Mouse (Mus musculus): Measurements from ENCODE around the gene Rnf123. TPM values are rescaled to one million over a fixed set of nuclear protein-coding genes. Genes with fewer than 3 reads are reported as not detected.

Gene Rnf123
- polyA plus RNA-seq, 1 experiment from 2014 or later: 51.6 TPM

GRCm38 (mm10) chr9:108055661-108056237 lies 27.4 kb downstream of the Rnf123 start:
- 93% methylated on average over 6 of the region's 6 CpGs for WGBS
- H3K9ac ChIP-seq (replicated peaks): no peak overlapping the region
- H3K27ac ChIP-seq (replicated peaks): no peak overlapping the region
- H3K4me2 ChIP-seq: no peak overlapping the region
- no peaks in the 10 kb centered on the region for H3K27me3 ChIP-seq (replicated peaks)
- H3K9me3 ChIP-seq (replicated peaks): no peaks in the 10 kb centered on the region
- ATAC-seq (ENCODE audit: low FRiP score): no peak
- no peak overlapping the region for H3K4me3 ChIP-seq (replicated peaks)
- H3K4me1 ChIP-seq: peaks cover 16% of the 10 kb centered on the region
- H3K36me3 ChIP-seq: peaks cover 80% of the 10 kb centered on the region

DNA sequence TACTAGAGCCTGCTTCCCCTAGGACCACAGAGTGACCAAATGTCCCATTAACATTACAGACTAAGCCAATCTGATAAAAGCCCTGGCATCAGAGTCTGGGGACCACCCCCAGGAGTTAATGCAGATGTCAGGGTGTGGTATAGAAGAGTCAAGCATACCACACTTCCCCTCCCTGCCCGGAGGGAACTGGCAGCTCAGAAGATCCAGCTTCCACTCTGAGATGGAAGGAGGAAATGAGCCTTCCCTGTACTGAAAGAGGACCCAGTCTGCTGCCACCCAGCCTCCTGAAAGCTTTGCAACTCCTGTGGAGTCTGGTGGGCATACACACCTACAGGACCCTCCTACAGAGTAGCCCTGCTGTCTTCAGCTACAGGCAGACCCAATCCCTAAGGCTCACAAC lies 28.1 kb downstream of the Rnf123 start:
- Histone ChIP-seq H3K9ac (replicated peaks) (no peak overlapping the region), H3K4me2 (no peak overlapping the region), H3K27ac (replicated peaks) (no peak overlapping the region), H3K9me3 (replicated peaks) (no peaks in the 10 kb centered on the region), H3K4me1 (peaks cover 22% of the 10 kb centered on the region), H3K4me3 (replicated peaks) (no peak overlapping the region), H3K27me3 (replicated peaks) (no peaks in the 10 kb centered on the region), H3K36me3 (peaks cover 81% of the 10 kb centered on the region)
- 85% methylated on average over 1 of the region's 1 CpGs for WGBS
- no peak for ATAC-seq (ENCODE audit: low FRiP score)

DNA sequence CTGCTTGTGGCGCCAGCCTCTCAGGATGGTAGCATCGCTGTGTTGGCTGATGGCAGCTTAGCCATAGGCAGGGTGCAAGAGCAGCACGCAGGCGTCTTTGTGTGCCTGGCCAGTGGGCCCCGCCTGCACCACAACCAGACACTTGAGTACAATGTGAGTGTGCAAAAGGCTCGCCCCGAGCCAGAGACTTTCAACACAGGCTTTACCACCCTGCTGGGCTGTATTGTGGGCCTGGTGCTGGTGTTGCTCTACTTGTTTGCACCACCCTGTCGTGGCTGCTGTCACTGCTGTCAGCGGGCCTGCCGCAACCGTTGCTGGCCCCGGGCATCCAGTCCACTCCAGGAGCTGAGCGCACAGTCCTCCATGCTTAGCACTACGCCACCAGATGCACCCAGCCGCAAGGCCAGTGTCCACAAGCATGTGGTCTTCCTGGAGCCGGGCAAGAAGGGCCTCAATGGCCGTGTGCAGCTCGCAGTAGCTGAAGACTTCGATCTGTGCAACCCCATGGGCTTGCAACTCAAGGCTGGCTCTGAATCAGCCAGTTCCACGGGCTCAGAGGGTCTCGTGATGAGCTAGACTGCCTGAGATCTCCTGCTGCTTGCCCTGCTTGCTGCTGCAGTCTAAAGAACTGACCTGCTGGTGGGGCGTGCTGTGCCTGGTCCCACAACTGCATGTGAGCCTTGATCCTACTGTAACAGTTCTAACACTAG lies 28.7 kb downstream of the Rnf123 start:
- Histone ChIP-seq H3K9me3 (replicated peaks) (no peaks in the 10 kb centered on the region), H3K27ac (replicated peaks) (no peak overlapping the region), H3K36me3 (peaks cover 75% of the 10 kb centered on the region), H3K9ac (replicated peaks) (no peak overlapping the region), H3K4me1 (peaks cover 28% of the 10 kb centered on the region), H3K4me2 (no peak overlapping the region), H3K4me3 (replicated peaks) (no peak overlapping the region), H3K27me3 (replicated peaks) (no peaks in the 10 kb centered on the region)
- ATAC-seq (ENCODE audit: low FRiP score): no peak
- WGBS: 91% methylated on average over 22 of the region's 22 CpGs

GRCm38 (mm10) chr9:108053665-108054225 lies 29.4 kb downstream of the Rnf123 start:
- no peaks in the 10 kb centered on the region for H3K27me3 ChIP-seq (replicated peaks)
- no peak overlapping the region for H3K4me3 ChIP-seq (replicated peaks)
- 94% methylated on average over 15 of the region's 15 CpGs for WGBS
- peaks cover 68% of the 10 kb centered on the region for H3K36me3 ChIP-seq
- ATAC-seq (ENCODE audit: low FRiP score): no peak
- no peak overlapping the region for H3K4me2 ChIP-seq
- H3K27ac ChIP-seq (replicated peaks): no peak overlapping the region
- H3K9ac ChIP-seq (replicated peaks): no peak overlapping the region
- no peaks in the 10 kb centered on the region for H3K9me3 ChIP-seq (replicated peaks)
- H3K4me1 ChIP-seq: peaks cover 30% of the 10 kb centered on the region

GRCm38 (mm10) chr9:108052885-108053664 lies 30.1 kb downstream of the Rnf123 start, which contains the start of gene Amigo3:
TSS of gene Amigo3 (plus strand) at chr9:108053159.
- ATAC-seq (ENCODE audit: low FRiP score): 0 out of 2 replicates have a peak, but pooled peaks have one; percentile 7
- peaks cover 36% of the 10 kb centered on the region for H3K4me1 ChIP-seq
- H3K4me2 ChIP-seq: peak within 1 kb of the TSS; percentile 47
- H3K4me3 ChIP-seq (replicated peaks): 0 out of 2 replicates have a peak within 1 kb of the TSS, but pooled peaks have one; percentile 10
- H3K27me3 ChIP-seq (replicated peaks): no peaks in the 10 kb centered on the region
- peaks cover 61% of the 10 kb centered on the region for H3K36me3 ChIP-seq
- no peaks in the 10 kb centered on the region for H3K9me3 ChIP-seq (replicated peaks)
- 53% methylated on average over 20 of the region's 20 CpGs for WGBS
- 0 out of 2 replicates have a peak within 1 kb of the TSS, but pooled peaks have one; percentile 14 for H3K9ac ChIP-seq (replicated peaks)
- 0 out of 2 replicates have a peak within 1 kb of the TSS, but pooled peaks have one; percentile 8 for H3K27ac ChIP-seq (replicated peaks)

DNA sequence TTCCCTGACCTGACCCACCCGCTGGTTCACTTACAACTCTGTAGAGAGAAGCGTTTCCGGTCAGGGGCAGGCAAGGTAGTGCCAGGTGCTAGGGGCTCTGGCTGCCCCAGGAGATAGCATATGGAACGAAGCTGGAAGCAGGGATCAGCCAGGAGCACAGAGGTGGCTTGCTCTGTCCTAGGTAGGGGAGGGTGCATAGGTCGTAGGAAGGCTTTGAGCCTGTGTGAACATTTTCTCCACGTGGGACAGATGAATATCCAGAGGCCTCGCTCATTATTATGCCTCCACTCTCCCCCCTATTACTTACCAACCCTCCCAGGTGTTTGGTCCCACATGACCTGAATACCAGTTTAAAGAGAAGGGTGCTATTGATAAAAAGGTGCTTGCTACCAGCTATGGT lies 30.7 kb downstream of the Rnf123 start:
- no peak overlapping the region for H3K9ac ChIP-seq (replicated peaks)
- H3K4me2 ChIP-seq: no peak overlapping the region
- 0 out of 2 replicates have a peak overlapping the region, but pooled peaks have one; percentile 8 for H3K27ac ChIP-seq (replicated peaks)
- WGBS: 72% methylated on average over 7 of the region's 7 CpGs
- H3K27me3 ChIP-seq (replicated peaks): no peaks in the 10 kb centered on the region
- peaks cover 55% of the 10 kb centered on the region for H3K36me3 ChIP-seq
- H3K4me1 ChIP-seq: peaks cover 40% of the 10 kb centered on the region
- no peak overlapping the region for H3K4me3 ChIP-seq (replicated peaks)
- H3K9me3 ChIP-seq (replicated peaks): no peaks in the 10 kb centered on the region
- ATAC-seq (ENCODE audit: low FRiP score): no peak

- Histone ChIP-seq H3K9ac (replicated peaks) (no peak overlapping the region), H3K27ac (replicated peaks) (no peak overlapping the region), H3K4me1 (peaks cover 40% of the 10 kb centered on the region), H3K4me3 (replicated peaks) (no peak overlapping the region), H3K27me3 (replicated peaks) (no peaks in the 10 kb centered on the region), H3K9me3 (replicated peaks) (no peaks in the 10 kb centered on the region), H3K4me2 (no peak overlapping the region), H3K36me3 (peaks cover 55% of the 10 kb centered on the region)
- 88% methylated on average over 4 of the region's 4 CpGs for WGBS
- no peak for ATAC-seq (ENCODE audit: low FRiP score)
Observed at GRCm38 (mm10) chr9:108051931-108052220, 31.3 kb downstream of the Rnf123 start.

DNA sequence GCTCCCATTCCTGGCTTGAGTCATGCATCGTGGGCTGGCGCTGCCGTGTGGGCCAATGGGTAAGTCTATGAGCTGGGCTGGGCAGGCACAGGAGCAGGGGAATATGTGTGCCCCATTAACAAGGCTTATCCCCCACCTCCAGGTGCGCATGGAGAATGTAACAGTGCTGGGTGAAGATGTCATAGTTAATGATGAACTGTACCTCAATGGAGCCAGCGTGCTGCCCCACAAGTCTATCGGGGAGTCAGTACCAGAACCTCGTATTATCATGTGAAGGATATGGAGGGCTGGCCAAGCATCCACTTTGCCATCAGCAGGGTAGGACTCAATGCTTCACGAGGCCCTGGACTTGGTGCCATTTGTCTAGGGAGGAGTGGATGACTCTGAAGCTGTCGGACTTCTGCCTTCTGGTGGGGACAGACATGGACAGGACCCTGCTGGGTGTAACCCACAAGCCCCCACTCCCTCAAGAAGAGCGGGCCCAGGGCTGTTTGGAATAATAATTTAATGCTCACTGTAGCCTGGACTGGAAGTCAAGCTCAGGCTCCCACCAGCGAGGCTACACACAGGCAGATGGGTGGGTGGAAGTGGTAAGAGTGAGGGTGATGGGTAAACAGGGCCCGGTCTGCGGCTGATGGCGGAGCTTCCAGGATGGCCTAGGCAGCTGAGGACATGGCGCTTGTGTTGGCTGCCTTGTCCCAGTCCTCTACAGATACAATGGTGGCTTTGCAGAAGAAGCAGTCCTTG lies 31.8 kb downstream of the Rnf123 start:
- no peak overlapping the region for H3K4me3 ChIP-seq (replicated peaks)
- H3K27ac ChIP-seq (replicated peaks): no peak overlapping the region
- H3K27me3 ChIP-seq (replicated peaks): no peaks in the 10 kb centered on the region
- H3K4me2 ChIP-seq: no peak overlapping the region
- 96% methylated on average over 15 of the region's 15 CpGs for WGBS
- H3K4me1 ChIP-seq: peaks cover 40% of the 10 kb centered on the region
- H3K9me3 ChIP-seq (replicated peaks): no peaks in the 10 kb centered on the region
- H3K9ac ChIP-seq (replicated peaks): no peak overlapping the region
- ATAC-seq (ENCODE audit: low FRiP score): no peak
- H3K36me3 ChIP-seq: peaks cover 55% of the 10 kb centered on the region

DNA sequence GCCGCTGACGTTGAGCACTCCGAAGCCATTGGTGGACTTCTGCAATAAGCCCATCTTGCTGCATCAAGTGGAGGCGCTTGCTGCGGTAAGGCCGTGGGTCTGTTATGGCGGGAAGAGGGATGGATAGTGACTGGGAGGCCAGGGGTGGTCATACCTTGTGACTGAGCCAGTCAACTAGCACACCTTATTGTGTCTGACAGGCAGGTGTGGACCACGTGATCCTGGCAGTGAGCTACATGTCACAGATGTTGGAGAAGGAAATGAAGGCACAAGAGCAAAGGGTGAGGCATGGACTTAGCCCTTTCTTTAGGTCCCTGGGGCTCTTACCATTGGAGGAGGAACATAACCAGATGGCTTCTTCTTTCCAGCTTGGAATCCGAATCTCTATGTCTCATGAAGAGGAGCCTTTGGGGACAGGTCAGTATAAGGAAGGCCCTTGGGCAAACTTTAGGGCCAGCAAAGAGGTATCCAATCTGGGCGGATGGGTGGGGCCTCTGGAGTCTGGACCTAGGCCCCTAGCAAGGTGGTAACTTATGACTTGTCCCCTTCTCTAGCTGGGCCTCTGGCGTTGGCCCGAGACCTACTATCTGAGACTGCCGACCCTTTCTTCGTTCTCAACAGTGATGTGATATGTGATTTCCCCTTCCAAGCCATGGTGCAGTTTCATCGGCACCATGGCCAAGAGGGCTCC lies 33.4 kb downstream of the Rnf123 start:
- Histone ChIP-seq H3K9me3 (replicated peaks) (no peaks in the 10 kb centered on the region), H3K9ac (replicated peaks) (peak overlapping the region; percentile 69), H3K4me1 (peaks cover 40% of the 10 kb centered on the region), H3K27me3 (replicated peaks) (no peaks in the 10 kb centered on the region), H3K4me2 (peak overlapping the region; percentile 96), H3K27ac (replicated peaks) (peak overlapping the region; percentile 80), H3K36me3 (peaks cover 56% of the 10 kb centered on the region), H3K4me3 (replicated peaks) (peak overlapping the region; percentile 76)
- 40% methylated on average over 15 of the region's 15 CpGs for WGBS
- peak; percentile 7 for ATAC-seq (ENCODE audit: low FRiP score)

- peaks cover 40% of the 10 kb centered on the region for H3K4me1 ChIP-seq
- H3K27me3 ChIP-seq (replicated peaks): no peaks in the 10 kb centered on the region
- WGBS: under 1% methylated on average over 37 of the region's 39 CpGs
- H3K4me2 ChIP-seq: peak within 1 kb of the TSS; percentile 96
- peaks cover 52% of the 10 kb centered on the region for H3K36me3 ChIP-seq
- peak; percentile 94 for ATAC-seq (ENCODE audit: low FRiP score)
- H3K27ac ChIP-seq (replicated peaks): peak within 1 kb of the TSS; percentile 80
- H3K9ac ChIP-seq (replicated peaks): peak within 1 kb of the TSS; percentile 69
- peak within 1 kb of the TSS; percentile 76 for H3K4me3 ChIP-seq (replicated peaks)
- no peaks in the 10 kb centered on the region for H3K9me3 ChIP-seq (replicated peaks)
Observed at GRCm38 (mm10) chr9:108049016-108049455, 34.1 kb downstream of the Rnf123 start, which contains the start of gene Gmppb. TSS of gene Gmppb (plus strand) at chr9:108049242.

All from neural tube, embryonic 15.5 days (tissue).